Mouse (Mus musculus): ENCODE measurements around the gene Cacna1i. TPM values are rescaled to one million over a fixed set of nuclear protein-coding genes. Genes with fewer than 3 reads are reported as not detected.
A peak's percentile ranks its signal among the peaks of the same experiment; 100 is the strongest.

Cacna1i gene
- total RNA-seq, 2 experiments from 2014 or later = 36.0 to 38.0 TPM

GRCm38 (mm10) chr15:80271858-80272396 lies 15.1 kb upstream of the Cacna1i start:
- no peak for DNase-seq (ENCODE audit: low spot score in 2 of 2)

DNA sequence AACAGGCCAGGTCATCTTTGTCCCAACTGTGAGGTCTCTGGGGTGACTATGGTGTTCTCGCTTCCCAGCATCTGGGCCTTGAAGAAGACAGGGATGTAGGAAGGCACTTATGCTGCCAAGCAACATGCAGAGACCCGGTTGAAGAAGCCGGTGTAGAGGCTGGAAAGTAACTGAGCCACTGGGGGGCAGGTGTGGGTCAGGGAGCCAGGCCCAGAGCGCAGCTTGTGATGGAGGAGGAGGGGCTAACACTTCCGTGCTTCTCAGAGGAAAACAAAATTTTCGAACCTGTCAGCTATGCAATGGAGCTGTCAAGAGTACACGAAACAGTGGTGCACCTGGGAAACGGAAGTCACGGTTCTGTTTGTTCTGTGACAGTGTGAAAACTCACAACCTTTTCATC lies 9.9 kb upstream of the Cacna1i start:
- no peak for DNase-seq (ENCODE audit: low spot score in 2 of 2)

DNA sequence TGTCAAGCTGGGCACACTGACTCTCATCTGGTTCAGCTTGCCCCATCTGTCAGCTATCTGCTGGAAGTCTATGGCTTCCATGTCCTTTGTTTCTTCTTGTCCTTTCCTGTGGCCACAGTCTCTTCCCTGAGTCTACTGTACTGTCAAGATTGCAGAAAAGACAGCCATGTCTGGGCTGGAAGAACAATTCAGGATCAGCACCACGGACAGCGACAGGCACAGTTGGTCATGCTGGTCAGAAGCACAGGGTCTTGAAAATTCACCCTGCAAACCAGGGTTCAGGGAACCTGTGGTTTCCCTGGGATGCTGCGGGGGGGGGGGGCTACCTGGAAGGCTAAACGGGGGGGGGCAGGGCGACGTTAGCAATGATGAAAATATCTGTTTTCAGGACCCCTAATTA lies 9.4 kb upstream of the Cacna1i start:
- peak; percentile 53 to 62 for DNase-seq (ENCODE audit: low spot score in 2 of 2)

- no peak for DNase-seq (ENCODE audit: low spot score in 2 of 2)
Observed at GRCm38 (mm10) chr15:80278121-80278759, 8.8 kb upstream of the Cacna1i start.

DNA sequence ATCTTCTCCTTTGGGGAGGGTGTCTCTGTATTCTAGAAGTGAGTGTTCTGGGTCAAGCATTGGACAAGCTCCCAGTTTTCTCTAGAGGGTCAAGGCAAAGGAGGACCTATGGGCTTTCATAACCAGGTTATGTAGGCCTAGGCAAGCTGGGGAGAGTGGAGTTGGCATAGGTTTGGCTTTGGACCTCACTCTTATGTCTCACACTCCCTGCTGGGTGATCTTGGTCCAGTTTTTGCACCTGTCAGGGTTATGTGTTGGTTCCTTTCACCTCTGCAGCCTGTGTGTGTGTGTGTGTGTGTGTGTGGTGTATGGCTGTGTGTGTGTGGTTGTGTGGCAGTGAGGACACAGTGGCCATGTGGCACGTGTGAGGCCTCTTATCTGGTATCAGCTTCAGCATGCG lies 8.0 kb upstream of the Cacna1i start:
- no peak for DNase-seq (ENCODE audit: low spot score in 2 of 2)

GRCm38 (mm10) chr15:80280646-80281045 lies 6.4 kb upstream of the Cacna1i start:
- peak; percentile 55 to 60 for DNase-seq (ENCODE audit: low spot score in 2 of 2)

DNA sequence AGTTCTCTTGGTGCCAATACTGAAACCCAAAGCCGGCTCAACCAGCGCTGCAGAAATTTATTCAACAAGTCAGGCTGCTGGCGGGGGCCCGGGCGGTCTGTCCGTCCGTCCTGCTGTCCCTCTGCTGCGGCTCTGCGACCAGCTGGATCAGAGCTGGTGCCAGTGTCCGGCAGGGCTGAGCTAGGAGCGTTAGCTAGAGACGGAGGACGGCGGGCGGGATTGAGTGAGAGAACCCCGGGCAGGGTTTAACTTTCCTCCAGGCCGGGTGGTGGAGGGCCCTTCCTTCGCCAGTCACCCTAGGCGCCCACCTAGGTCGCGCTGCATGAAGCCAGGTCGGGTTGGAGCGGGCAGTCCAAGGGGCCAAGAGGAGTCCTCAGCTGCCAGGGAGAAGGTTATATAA lies 998 bp downstream of the Cacna1i start:
- DNase-seq (ENCODE audit: low spot score in 2 of 2) = peak in 1 of 2 experiments; percentile 35

DNA sequence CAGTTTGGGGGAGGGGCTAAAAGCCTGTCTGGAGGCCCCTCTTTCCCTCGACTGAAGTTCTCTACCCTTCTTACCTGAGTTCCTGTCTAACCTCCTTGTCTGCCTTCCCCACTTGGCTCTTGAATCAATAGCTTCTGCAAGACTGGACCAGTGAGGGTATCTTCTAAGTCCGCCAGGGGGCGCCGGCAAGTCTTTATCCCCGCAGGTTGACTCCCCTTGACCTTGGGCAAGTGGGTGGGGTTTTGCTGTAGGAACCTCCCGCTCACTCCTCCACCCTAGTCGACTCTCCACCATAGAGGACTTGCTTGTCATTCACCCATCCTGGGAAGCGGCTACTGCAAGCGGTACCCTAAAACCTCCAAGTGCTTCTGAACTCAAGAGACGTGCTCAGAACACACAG lies 2.4 kb downstream of the Cacna1i start:
- DNase-seq (ENCODE audit: low spot score in 2 of 2) = peak; percentile 58 to 69

DNA sequence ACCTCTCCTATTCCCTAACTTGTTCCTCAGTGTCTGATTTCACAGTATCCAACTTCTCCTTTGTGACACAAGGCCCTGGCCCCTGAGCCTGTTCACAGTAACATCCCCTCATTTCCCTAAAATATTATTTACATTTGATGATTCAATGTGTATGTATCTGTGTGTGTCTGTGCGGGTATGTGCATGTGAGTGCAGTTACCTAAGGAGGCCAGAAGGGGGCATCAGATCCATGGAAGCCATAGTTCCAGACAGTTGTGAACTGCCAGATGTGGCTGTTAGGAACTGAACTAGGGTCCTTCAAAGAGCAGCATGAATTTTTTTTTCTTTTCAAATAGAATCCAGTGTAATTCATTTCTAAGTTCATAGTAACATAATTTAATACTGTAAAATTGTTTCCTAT lies 10.1 kb downstream of the Cacna1i start:
- DNase-seq (ENCODE audit: low spot score in 2 of 2) = no peak

DNA sequence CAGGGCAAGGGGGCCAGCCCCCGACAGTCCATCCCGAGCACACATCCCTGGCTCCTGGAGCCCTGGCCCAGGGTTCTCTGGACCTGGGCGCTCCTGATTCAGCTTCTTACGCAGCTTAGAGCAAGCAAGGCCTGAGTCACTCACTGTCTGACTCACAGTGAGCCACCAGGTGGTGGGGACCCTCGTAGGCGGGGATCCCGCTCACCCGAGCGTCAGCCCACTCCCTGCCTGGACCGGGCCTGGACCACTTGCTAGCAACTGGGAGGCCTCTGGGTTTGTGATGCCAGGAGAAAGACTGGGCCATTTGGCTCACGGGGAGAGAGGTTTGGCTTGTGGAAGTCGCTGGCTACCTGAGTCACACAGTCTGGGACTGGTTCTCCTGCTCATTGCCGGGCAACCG lies 16.7 kb downstream of the Cacna1i start:
- no peak for DNase-seq (ENCODE audit: low spot score in 2 of 2)

DNA sequence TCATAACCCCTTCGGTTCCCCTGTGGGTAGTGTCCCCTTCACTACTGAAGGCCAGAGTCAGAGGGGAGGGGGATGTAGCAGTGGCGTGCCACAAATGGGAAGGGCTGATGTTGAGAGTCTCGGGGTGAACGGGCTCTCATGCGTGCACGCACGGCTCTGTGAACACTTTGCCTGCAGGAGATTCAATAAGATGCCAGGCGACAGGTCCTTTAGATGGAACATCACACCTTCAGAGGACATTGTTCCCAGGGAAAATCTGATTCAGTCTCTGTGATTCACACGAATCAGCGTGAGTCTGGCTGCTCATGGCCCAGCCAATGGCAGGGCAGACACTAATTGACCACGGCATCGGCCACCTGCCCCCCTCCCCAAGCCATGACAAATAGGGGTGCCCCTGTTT lies 17.1 kb downstream of the Cacna1i start:
- no peak for DNase-seq (ENCODE audit: low spot score in 2 of 2)

DNA sequence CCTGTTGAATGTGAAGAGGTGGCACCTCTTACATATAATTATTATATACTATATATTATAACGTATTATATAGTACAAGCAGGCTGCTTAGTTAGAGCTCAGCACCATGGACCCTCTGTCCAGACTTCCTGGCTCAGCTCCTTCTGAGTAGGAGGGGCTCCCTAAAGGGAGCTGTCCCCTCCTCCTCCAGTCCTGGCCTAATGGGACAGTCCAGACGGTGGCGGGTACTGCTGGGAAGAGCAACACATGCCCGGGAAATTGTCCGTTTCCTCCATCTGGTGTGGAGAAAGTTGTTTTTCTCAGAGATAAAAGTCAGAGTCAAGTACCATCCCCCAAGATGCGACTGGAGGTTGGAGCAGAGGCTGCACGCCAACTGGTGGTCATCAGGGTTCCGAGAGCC lies 19.1 kb downstream of the Cacna1i start:
- DNase-seq (ENCODE audit: low spot score in 2 of 2) = no peak

GRCm38 (mm10) chr15:80314731-80315130 lies 27.7 kb downstream of the Cacna1i start:
- no peak for DNase-seq (ENCODE audit: low spot score in 2 of 2)

- DNase-seq (ENCODE audit: low spot score in 2 of 2) = no peak
Observed at GRCm38 (mm10) chr15:80316966-80317634, 30.1 kb downstream of the Cacna1i start.

- DNase-seq (ENCODE audit: low spot score in 2 of 2) = no peak
Observed at GRCm38 (mm10) chr15:80317841-80318530, 30.9 kb downstream of the Cacna1i start.

DNA sequence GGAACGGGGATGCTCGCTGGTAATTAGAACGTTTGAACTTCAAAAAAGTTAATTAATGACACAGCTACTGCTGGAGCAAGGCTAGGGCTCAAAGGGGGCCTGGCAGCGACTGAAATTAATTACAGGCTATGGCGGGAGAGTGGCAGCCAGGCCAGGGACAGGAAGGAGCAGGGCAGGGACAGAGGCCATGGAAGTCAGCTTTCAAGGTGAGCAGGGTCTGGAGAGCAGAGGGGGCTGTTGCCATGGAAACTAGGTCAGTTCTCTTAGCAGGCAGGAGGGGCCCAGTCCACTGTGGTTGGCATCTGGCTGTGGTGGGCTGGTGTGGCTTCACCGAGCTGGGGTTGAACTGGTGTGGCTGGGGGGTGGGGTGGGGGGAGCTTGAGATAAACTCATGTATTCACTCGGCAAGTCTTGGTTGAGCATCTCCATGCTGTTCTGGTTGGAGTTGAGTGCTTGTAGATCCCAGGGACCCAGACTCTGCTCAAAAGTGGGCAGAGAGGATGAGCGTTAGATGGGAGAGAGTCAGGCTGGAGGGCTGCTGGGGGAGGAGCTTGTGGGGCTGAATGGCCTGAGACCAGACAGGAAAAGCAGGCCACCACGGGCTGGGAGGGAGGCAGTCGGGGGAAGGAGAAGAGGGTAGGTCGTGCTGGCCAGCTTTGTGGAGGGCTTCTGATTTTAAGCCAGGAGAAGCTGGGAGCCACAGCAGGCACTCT lies 31.7 kb downstream of the Cacna1i start:
- DNase-seq (ENCODE audit: low spot score in 2 of 2) = no peak

DNA sequence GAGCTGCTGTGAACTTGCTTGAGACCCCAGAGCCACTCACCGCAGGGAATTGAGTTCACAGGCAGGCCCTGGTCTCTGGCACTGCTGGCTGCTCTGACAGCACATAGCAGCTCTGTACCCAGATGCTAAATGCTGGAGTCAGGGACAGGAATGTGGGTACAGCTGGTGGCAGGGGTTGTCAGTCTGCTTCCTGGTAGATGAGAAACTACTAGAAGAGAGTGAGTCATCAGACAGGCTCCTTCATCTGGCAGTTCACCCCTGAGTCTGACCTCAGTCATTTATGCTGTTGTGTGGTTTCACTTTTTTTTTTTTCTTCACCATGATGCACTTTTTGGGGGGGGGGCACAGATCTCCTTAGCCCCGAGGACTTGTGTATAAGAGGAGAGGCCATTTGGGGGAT lies 32.3 kb downstream of the Cacna1i start:
- no peak for DNase-seq (ENCODE audit: low spot score in 2 of 2)

DNA sequence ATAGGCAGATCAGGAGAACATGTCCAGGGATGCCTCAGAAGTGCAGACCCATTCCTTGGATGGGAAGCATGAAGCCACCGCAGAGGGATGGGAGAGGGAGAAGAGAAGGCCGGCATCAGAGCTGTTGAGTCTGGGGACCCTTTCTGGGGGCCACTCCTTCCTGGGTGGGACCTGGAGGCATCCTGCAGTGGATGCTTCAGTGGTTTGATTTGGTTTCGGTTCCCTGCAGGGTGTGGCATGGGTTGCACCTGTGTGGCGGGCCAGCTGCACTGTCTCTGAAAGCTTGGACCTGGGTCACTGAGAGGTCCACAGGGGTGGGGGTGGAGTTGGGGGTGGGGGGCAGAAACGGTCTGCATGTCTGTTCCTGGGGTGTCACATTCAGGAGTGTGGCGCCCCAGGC lies 32.9 kb downstream of the Cacna1i start:
- DNase-seq (ENCODE audit: low spot score in 2 of 2) = no peak

DNA sequence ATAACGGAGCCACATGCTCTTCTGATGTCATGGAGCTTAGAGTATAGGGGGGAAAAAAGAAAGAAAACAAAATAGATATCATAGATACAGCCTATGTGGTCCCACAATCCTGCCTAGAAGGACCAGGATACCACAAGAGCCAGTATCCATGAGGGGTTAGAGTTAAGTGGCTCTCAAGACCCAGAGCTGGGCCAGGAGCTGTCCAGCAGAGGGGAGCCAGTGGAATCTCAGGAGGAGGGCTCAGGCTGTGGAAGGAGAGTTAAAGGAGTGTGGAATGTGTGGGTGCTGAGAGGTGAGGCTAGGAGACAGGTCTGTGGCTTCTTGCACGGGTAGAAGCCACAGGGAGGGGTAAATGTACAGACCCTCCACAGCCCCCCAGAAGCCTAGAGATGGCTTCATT lies 38.2 kb downstream of the Cacna1i start:
- no peak for DNase-seq (ENCODE audit: low spot score in 2 of 2)

DNA sequence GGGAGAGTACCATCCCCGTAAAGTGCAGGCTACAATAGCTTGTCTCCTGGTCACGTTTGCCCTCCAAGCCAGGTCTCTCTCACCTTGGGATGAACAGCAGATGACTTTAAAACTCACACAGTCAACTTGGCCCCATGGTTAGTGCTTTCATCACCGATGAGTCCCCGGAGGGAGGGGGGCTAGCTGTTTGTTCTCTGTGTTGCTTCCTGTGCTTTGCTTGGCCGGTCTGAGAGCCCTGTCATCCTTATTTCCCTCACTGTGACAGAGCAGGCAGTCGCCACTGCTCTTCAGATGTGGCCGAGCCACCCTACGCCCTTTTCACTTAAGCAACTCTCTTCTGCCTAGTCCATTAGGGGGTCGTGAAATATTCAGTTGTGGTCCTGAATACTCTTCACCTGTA lies 38.7 kb downstream of the Cacna1i start:
- no peak for DNase-seq (ENCODE audit: low spot score in 2 of 2)

DNA sequence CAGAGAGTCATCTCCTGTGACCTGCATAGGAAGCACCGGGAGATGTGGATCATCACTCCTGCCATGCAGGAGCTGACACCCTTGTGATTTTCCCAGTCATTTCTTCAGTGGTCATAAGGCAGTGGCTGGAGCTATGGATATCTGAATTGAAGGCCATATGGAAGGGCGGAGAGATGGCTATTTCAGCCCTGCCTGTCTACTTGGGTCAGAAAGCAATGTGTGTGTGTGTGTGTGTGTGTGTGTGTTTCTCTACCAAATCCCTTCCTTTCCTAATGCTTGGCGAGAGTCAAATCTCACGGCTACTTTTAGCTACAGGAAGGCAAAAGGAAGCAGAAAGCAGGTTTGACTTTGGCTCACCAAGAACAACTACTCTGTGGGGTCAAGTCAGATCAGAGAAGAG lies 39.9 kb downstream of the Cacna1i start:
- DNase-seq (ENCODE audit: low spot score in 2 of 2) = no peak
